Mouse (Mus musculus): ENCODE data around the gene Pacrg.

Pacrg gene

GRCm38 (mm10) chr17:10490374-10491169 is 349.5 kb downstream of the Pacrg start:
- DNase-seq (ENCODE audit: low read depth), result no peak

DNA sequence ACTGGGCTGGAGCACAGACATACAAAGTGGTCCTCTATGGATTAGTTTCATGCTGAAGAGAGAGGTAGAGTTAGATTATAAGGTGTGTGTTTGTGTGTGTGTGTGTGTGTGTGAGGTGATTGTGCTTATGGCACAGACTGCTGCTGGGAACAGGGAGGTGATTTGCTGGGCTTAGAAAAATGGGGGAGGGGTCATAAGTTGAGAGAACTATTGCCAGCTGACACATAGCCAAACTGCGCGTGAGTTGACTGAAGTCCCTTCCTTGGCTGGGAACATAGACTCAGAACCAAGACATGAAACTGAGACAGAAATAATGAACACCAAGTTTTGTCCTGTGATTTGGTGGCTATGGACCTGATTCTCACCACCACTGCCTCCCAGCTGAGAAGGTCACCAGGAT is 351.2 kb downstream of the Pacrg start:
- no peak for DNase-seq (ENCODE audit: low read depth)

DNA sequence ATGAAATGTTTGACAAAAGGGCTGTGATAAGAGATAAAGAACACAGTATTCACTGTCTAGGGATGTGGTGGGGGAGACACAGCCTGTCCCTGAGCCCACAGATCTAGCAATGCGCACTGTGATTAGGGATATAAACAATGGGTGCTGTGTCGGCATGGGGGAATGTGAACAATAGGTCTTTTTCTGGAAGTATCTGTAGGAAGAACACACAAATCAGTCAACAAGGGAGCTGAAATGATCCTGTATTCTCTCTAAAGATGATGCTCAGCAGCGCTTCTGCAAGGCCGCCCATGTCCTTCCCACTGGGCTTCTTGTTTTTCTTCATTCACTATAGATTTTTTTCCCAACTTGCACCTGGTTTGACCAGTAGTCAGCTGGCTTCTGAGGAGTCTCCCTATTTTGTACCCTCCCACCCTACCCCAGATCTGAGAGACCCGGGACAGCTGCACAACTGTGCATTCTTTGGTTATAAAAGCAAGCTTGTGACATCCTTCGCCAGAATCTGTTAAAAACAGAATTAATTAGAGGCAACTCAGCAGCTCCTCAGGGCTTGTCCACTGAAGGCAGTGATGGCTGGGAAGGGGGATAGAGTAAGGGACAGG is 356.1 kb downstream of the Pacrg start:
- DNase-seq (ENCODE audit: low read depth), result no peak

- DNase-seq (ENCODE audit: low read depth), result no peak
Observed at GRCm38 (mm10) chr17:10481081-10481480, 359.0 kb downstream of the Pacrg start.

- DNase-seq (ENCODE audit: low read depth), result no peak
Observed at GRCm38 (mm10) chr17:10479020-10479707, 360.9 kb downstream of the Pacrg start.

DNA sequence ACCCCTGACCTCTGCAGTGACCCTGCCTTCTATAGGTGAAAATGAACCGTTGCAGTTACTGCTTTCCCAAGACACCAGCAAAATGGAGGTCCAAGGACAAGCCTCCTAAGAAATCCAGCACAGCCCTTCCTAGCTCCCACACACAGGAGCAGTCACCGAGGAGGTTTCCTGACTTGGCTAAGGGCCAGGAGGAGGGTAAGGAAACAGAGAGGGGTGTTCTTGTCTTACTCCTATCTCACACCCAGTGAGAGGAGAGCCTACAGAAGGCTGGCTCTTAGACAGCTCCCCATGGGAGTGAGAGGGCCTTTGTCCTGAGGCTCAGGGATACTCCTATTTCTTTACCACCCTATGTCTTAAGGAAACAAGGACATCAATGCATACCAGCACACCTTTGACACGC is 361.7 kb downstream of the Pacrg start:
- no peak for DNase-seq (ENCODE audit: low read depth)

- no peak for DNase-seq (ENCODE audit: low read depth)
Observed at GRCm38 (mm10) chr17:10476807-10477206, 363.3 kb downstream of the Pacrg start.

- no peak for DNase-seq (ENCODE audit: low read depth)
Observed at GRCm38 (mm10) chr17:10474972-10475371, 365.1 kb downstream of the Pacrg start.

GRCm38 (mm10) chr17:10473826-10474384 is 366.2 kb downstream of the Pacrg start:
- no peak for DNase-seq (ENCODE audit: low read depth)

DNA sequence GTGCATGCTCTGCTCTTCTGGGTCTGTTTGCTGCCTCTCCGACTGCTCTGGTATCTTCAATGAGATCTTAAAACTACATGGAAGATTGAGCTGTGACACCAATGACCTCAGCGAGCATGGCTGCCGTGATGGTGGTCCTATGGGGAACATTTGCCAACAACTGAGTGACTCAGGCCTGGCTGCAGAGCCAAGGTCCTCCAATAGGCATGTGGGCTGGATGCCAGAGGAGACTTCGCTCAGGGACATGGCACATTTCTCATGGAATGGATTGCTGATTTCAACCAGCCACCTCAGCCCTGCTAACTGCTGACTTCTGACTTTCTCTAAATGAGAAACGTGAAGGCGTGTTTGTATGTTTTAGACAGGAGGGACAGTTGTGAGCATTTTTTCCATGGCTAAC is 366.9 kb downstream of the Pacrg start:
- no peak for DNase-seq (ENCODE audit: low read depth)

GRCm38 (mm10) chr17:10469874-10470568 is 370.1 kb downstream of the Pacrg start:
- DNase-seq (ENCODE audit: low read depth), result no peak

DNA sequence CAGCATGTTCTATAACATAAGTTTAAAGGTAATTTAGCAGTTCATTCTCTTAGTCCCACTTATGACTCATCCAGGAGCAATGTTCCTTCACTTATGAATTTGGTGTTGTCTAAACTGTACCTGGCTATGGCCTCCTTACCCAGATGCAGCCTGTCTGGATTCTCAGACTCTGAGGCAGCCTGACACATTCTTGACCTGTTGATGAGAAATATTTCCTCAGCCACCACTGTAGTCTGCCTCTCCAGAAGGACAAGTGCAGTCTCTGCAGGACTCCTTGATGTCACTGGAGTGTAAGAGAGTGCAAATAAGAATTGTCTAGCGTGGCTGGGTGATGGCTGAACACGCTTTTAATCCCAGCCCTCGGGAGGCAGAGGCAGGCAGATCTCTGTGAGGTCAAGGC is 373.0 kb downstream of the Pacrg start:
- no peak for DNase-seq (ENCODE audit: low read depth)

DNA sequence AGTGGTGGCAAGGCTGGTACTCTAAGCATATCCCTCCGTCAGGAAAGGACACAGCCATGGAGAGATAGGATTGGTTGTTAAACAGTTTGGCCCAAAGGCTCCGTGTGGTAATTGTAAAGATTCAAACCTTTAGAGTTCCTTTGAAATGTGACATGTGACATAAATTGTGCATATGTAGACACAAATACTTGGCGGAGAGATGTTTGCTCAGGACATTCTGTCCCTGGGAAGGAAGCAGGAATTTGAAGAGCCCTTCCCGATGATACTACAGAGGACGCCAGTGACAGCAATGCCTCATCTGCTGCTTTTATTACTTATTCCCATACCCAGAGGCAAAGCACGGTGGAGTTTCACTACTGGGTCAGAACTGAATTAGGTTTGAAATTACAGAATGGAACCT is 374.6 kb downstream of the Pacrg start:
- DNase-seq (ENCODE audit: low read depth), result no peak

GRCm38 (mm10) chr17:10464700-10465099 is 375.4 kb downstream of the Pacrg start:
- no peak for DNase-seq (ENCODE audit: low read depth)

DNA sequence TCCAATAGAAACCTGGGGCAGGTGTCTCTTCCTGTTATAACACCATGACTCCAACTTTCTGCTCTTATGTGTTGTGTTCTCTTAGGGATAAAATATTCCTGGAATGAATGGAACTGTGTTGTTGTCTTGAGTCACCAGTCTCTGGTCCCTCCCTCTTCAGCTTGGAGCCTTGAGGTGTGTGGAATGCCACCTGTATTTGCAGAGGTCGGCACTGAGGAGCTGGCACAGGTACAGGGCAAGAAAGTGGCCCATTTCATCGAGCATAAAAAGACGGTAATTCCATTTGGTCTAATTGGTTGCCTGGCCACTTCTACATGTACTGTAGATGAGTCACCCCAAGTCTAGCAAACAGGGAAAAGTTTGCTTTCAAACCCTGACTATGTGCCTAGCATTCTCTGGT is 376.5 kb downstream of the Pacrg start:
- no peak for DNase-seq (ENCODE audit: low read depth)

- DNase-seq (ENCODE audit: low read depth), result no peak
Observed at GRCm38 (mm10) chr17:10460916-10461315, 379.2 kb downstream of the Pacrg start.

DNA sequence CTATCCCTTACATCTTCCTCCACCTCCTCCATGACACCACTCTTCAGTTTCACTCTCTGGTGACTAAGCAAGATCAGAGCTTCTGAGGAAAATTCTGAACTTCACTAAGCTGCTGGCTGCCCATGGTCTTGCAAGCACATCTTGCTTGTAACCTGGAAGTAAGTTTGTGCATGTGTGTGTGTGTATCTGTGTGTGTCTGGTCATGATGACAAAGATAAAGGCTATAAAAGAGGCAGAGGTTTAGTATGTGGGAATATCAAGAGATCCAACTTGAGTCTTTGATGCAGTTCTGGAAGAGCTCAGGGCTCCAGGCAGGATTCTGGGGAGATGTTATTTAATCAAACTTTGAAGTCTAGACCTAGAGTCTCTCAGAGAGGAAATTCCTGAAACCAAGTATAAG is 381.4 kb downstream of the Pacrg start:
- no peak for DNase-seq (ENCODE audit: low read depth)

- no peak for DNase-seq (ENCODE audit: low read depth)
Observed at GRCm38 (mm10) chr17:10456409-10456808, 383.7 kb downstream of the Pacrg start.

- no peak for DNase-seq (ENCODE audit: low read depth)
Observed at GRCm38 (mm10) chr17:10455961-10456360, 384.1 kb downstream of the Pacrg start.

DNA sequence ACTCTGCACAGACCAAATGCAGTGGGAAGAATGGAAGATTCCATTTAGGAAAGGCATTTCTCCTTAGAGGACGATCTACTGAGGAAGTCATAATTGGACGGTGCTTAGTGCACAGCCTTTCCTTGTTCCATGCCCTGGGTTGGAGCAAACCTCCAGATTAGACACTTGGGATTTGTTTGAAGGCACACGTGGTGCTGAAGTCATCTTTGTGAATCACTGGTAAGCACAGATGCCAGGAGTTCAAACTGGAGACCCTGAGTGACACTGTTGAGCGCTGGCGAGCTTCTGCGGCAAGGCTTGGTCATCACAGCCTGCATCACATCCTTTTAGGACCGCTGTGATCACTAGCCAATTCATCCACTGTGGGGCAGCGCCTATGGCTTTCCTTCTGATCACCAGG is 385.7 kb downstream of the Pacrg start:
- no peak for DNase-seq (ENCODE audit: low read depth)

DNA sequence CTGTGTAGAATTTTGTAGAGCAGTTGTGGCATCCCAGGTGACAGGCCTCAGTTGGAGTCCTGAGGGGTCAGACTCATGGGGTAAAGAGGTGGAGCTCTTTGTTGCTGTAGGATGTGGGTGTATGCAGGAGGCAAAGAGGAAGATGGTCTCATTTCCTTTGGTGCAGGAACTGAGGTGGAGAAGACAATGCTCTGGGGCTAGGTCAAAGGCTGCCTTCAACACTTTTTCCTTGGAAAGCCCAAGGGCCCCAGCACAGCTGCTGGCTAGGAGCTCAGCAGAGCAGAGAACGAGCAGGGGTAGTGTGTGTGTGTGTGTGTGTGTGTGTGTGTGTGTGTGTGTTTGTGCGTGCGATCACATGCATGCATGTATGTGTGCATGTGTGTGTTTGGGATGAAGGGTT is 387.3 kb downstream of the Pacrg start:
- DNase-seq (ENCODE audit: low read depth), result no peak

All from naive thymus-derived CD4-positive, alpha-beta T cell, adult 2 months (primary cell).